Mouse (Mus musculus): ENCODE results near the gene Usp3.

- TF ChIP-seq CTCF (IDR thresholded peaks at IDR 0.05), result no peak
- no peak for TF ChIP-seq POLR2A (IDR thresholded peaks at IDR 0.05; ENCODE audit: insufficient read depth, low read depth, low read length)
- TF ChIP-seq EP300 (IDR thresholded peaks at IDR 0.05; ENCODE audit: insufficient read depth, low read depth, low read length), result no peak
Observed at GRCm38 (mm10) chr9:66560295-66560694, 32.6 kb downstream of the Usp3 start.
